Mouse (Mus musculus): ENCODE measurements around the gene Fam192a.

- TF ChIP-seq POLR2A (IDR thresholded peaks at IDR 0.05; ENCODE audit: insufficient read length, low read depth) = no peak
- TF ChIP-seq TCF12 (IDR thresholded peaks at IDR 0.05; ENCODE audit: insufficient read depth, poor library complexity, severe bottlenecking) = no peak
- TF ChIP-seq POLR2AphosphoS2 (IDR thresholded peaks at IDR 0.05; ENCODE audit: insufficient read length, low read depth) = no peak
Observed at GRCm38 (mm10) chr8:94530643-94531042, 71.2 kb downstream of the Fam192a start.
